In the genomic region with DNA sequence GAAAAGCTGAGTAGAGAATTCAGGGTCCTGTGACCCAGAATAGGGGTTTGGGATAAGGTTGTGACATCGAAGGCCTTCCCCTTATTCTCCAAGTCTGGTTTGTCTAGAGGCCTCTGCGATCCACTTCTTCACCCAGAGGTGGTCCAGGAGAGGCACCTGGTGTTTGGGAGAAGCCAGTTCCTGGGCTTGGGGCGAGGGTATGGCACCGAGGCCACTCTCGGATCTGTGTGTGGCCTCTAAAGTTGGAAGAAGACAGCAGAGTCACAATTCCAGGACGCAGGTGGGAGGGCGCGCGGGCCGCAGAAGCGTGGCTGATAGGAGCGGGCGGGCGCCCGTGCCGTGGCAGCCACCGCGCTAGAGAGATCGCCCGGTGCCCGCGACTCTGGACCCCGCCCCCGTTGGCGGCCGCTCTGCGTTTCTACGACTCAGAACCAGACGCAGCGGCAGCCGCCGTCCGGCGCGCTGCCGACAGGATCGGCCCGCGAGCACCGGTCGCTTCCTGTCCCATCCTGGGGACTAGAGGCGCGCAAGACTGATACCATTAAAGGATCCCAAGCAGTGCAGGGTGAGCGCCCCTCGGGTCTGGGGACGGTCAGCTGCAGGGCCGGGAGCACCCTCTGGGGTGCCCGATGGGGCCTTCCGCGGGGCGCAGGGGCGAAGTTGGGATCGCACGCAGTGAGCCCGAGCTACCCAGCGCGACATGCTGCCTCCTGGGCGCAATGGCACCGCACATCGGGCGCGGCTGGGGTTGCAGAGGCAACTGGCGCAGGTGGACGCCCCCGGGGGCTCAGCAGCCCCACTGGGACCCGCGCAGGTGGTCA, we compare ENCODE assay signal across 9 mouse cellular contexts. TPM values are rescaled to one million over a fixed set of nuclear protein-coding genes. Genes with fewer than 3 reads are reported as not detected.
DNase-seq lines count a peak whose midpoint lies in the region; ATAC-seq and TF ChIP-seq lines count a peak whose summit lies in the region.
"Had no signal": no experiment of that assay in that cellular context is flagged by ENCODE, and none has a peak within 500 bp of the region (broad histone marks: within the 10 kb centered on the region; RNA-seq: fewer than 3 reads in every experiment).

A gene (plus strand): TSS at position 402 of the 821 bp plus-strand sequence.

- H3K4me1 ChIP-seq in heart, embryonic 10.5 days: peaks cover 7% of the 10 kb centered on the region; the same call in 1 of the 2 replicates
- H3K4me1 ChIP-seq in E14TG2a.4 (replicated peaks; ENCODE audit: low read depth, low read length): peaks cover 12% of the 10 kb centered on the region
- H3K4me1 ChIP-seq in forebrain, embryonic 13.5 days: peaks cover 10% of the 10 kb centered on the region; the same call in 1 of the 2 replicates

- no peaks in the 10 kb centered on the region for H3K36me3 ChIP-seq in heart, embryonic 10.5 days
- H3K36me3 ChIP-seq in E14TG2a.4 (ENCODE audit: insufficient read depth, low read length): no peaks in the 10 kb centered on the region
- no peaks in the 10 kb centered on the region for H3K36me3 ChIP-seq in forebrain, embryonic 13.5 days (ENCODE audit: poor library complexity, severe bottlenecking)

- no peak for TF ChIP-seq CTCF in E14TG2a.4 (conservative IDR thresholded peaks at IDR 0.05; ENCODE audit: low read length)

- H3K27me3 ChIP-seq in heart, embryonic 10.5 days (ENCODE audit: insufficient read depth, poor library complexity, severe bottlenecking): peaks cover 85% of the 10 kb centered on the region
- peaks cover 92% of the 10 kb centered on the region for H3K27me3 ChIP-seq in E14TG2a.4 (ENCODE audit: insufficient read depth, low read length)
- peaks cover 47% of the 10 kb centered on the region for H3K27me3 ChIP-seq in forebrain, embryonic 13.5 days

- H3K4me2 ChIP-seq in forebrain, embryonic 13.5 days: peak within 1 kb of the TSS; percentile 80

- DNase-seq in heart, embryonic 10.5 days (ENCODE audit: low spot score): no peak
- no peak for DNase-seq in heart, adult 8-10 months (ENCODE audit: low spot score)
- peak; percentile 20 for DNase-seq in mesoderm, embryonic 11.5 days (ENCODE audit: low read depth, low spot score)
- no peak for DNase-seq in spleen, adult 18-20 months
- no peak for DNase-seq in kidney, adult 9 months

- peak; percentile 50; the same call in 1 of the 2 replicates for ATAC-seq in forebrain, embryonic 13.5 days
- ATAC-seq in megakaryocyte progenitor cell, adult 5-6 weeks (replicated peaks; ENCODE audit: poor library complexity): no peak; the same call in 1 of the 2 replicates

- H3K9me3 ChIP-seq in heart, embryonic 10.5 days: no peaks in the 10 kb centered on the region
- H3K9me3 ChIP-seq in E14TG2a.4 (ENCODE audit: low read length): peaks cover 9% of the 10 kb centered on the region
- no peaks in the 10 kb centered on the region for H3K9me3 ChIP-seq in forebrain, embryonic 13.5 days (replicated peaks)

- 3% methylated on average over 67 of the region's 67 CpGs for WGBS in heart, embryonic 10.5 days
- 2% methylated on average over 66 of the region's 67 CpGs for WGBS in forebrain, embryonic 13.5 days

- H3K4me3 ChIP-seq in heart, embryonic 10.5 days: peak within 1 kb of the TSS; percentile 56
- peak within 1 kb of the TSS; percentile 80 for H3K4me3 ChIP-seq in E14TG2a.4 (replicated peaks; ENCODE audit: low read length)
- H3K4me3 ChIP-seq in forebrain, embryonic 13.5 days: peak within 1 kb of the TSS; percentile 44

- peak within 1 kb of the TSS; percentile 48 for H3K9ac ChIP-seq in forebrain, embryonic 13.5 days

- no peak within 1 kb of the TSS for H3K27ac ChIP-seq in heart, embryonic 10.5 days
- H3K27ac ChIP-seq in forebrain, embryonic 13.5 days: no peak within 1 kb of the TSS

RNA-seq across cellular contexts. Expression of the gene that starts here (rescaled TPM):
- polyA plus RNA-seq in heart, embryonic 10.5 days (2016; fragmentation: Nextera tagmentation; extraction: Ambion mirVana): not detected in 2 replicates
- total RNA-seq in heart, adult 8-10 months (2022): not detected
- 0.08 TPM in 1 of 2 replicates, not detected in the other for polyA plus RNA-seq in forebrain, embryonic 13.5 days (2015; fragmentation: Nextera tagmentation; extraction: Ambion mirVana)
- total RNA-seq in megakaryocyte progenitor cell, adult 5-6 weeks (2015): not detected in 2 replicates
- not detected in 2 replicates for total RNA-seq in megakaryocyte progenitor cell, adult 5-6 weeks (2017)
- polyA plus RNA-seq: C2C12 had no signal

Comparison
In these comparisons a context has a peak if more than half of its experiments do, and no peak if none do; other contexts are left out.
1. Peak in ATAC-seq, H3K4me3 ChIP-seq, H3K9ac ChIP-seq and H3K4me2 ChIP-seq in forebrain, embryonic 13.5 days; RNA of the gene not detected or under 1 TPM.